Mouse (Mus musculus) erythroblast, embryonic 14.5 days (primary cell): Measurements from ENCODE around the gene Art2b. TPM values are rescaled to one million over a fixed set of nuclear protein-coding genes. Genes with fewer than 3 reads are reported as not detected.
"Not testable (repeated sequence)": the region's sequence is repeated elsewhere in the genome, so short reads cannot be mapped to it uniquely, and the experiment has no call there.

ENCODE experiments used
- H3K27me3 ChIP-seq: 2 replicates; pipeline ENCODE4 v1.6.1; 2012; ENCODE audit warnings: inconsistent platforms; ENCODE audit not compliant: control insufficient read depth
- H3K36me3 ChIP-seq: 2 replicates; pipeline ENCODE4 v1.6.1; 2012; ENCODE audit warnings: mild to moderate bottlenecking, inconsistent platforms; ENCODE audit not compliant: control insufficient read depth
- H3K4me1 ChIP-seq: 2 replicates; pipeline ENCODE4 v1.6.1; 2012; ENCODE audit warnings: inconsistent platforms; ENCODE audit not compliant: control insufficient read depth
- H3K4me3 ChIP-seq: replicated peaks from 2 replicates; pipeline ENCODE3; 2012; ENCODE audit warnings: moderate library complexity, mild to moderate bottlenecking, inconsistent platforms
- H3K9me3 ChIP-seq: 2 replicates; pipeline ENCODE4 v1.6.1; 2012; ENCODE audit warnings: low read length, inconsistent platforms, mixed read lengths; ENCODE audit not compliant: control insufficient read depth
- GATA1 ChIP-seq: IDR thresholded peaks from 2 replicates; pipeline ENCODE4 v1.6.1; 2012; ENCODE audit warnings: low read length, inconsistent platforms, mixed read lengths
- TAL1 ChIP-seq: IDR thresholded peaks from 3 replicates; pipeline ENCODE4 v1.6.1; 2012; ENCODE audit warnings: low read length, inconsistent platforms, mixed read lengths
- polyA plus RNA-seq: library from polyadenylated mRNA; stranded (reverse); fragments of >175 nt; gene quantifications from 2 replicates; pipeline ENCODE4 v1.2.3, GENCODE M21; 2012

Gene Art2b
- polyA plus RNA-seq, result not detected in 2 replicates

DNA sequence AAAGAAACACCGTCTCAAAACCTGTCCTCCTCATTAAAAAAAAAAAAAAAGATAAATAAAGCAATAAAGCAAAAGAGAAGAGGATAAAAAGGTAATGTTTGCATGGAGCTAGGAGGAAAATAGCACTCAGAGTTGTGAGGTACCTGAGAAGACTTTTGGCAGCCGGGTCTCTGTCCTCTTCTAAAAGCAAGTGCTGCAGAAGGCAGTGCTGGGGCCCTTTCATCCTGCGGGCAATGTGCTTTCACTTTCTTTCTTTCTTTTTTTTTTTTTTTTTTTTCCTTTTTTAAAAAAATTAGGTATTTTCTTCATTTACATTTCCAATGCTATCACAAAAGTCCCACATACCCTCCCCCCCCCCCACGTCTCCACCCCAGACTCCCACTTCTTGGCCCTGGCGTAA, at the start of gene Art2b:
Gene Art2b (minus strand): TSS at position 193 of the 400 bp plus-strand sequence.
- Histone ChIP-seq H3K4me1 (no peaks in the 10 kb centered on the region), H3K9me3 (no peaks in the 10 kb centered on the region), H3K27me3 (no peaks in the 10 kb centered on the region), H3K4me3 (no peak within 1 kb of the TSS), H3K36me3 (no peaks in the 10 kb centered on the region)
- no peak for TF ChIP-seq GATA1
- no peak for TF ChIP-seq TAL1

DNA sequence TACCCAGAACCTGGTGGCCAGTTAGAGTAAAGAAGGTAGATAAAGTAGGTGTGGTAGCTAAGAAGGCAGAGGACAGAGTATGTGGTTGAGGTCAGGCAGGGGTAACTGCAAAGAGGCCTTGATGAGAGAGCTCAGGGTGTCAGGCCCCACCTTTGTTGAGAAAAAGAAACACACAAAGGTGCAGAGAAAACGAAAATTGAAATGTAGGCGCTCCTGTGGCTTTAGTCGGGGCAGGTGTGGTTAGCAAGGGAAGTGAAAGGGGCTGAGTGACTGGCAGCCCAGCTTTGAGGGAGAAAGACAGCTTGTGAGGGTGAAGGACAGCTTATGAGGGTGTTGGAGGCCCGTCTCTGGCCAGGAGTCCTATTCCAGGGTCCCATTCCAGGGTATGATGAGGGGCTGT, 49.1 kb upstream of the Art2b start:
- TF ChIP-seq GATA1 (no peak), TAL1 (no peak)
- Histone ChIP-seq H3K9me3 (no peaks in the 10 kb centered on the region), H3K36me3 (no peaks in the 10 kb centered on the region), H3K27me3 (no peaks in the 10 kb centered on the region), H3K4me3 (no peak overlapping the region), H3K4me1 (no peaks in the 10 kb centered on the region)

DNA sequence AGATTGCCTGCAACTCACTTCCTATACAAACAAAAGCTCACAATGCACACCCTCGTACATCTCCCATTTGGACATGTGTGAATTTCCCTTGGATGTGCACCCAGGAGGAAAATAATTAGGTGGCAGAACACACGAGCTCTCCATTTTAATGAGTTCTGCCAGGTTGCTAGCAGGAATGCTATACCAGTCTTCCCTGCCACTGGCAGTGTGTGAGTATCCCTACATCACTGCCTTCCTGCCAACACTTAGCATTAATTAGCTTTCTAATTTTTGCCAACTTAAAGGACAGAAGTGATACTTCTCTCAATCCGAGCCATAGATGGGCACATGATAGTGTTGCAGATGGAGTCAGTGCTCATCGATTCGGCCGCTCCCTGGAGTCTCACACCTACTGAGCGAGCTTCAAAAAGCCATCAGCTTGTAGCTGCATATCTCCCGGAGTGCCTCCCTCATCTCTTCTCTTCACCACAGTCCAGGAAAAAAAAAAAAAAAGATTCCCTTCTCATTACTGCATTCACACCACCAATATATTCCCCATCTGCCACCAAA, 48.3 kb upstream of the Art2b start:
- Histone ChIP-seq H3K27me3 (no peaks in the 10 kb centered on the region), H3K4me3 (no peak overlapping the region), H3K36me3 (no peaks in the 10 kb centered on the region), H3K9me3 (no peaks in the 10 kb centered on the region), H3K4me1 (no peaks in the 10 kb centered on the region)
- TF ChIP-seq GATA1, result no peak
- TF ChIP-seq TAL1, result no peak

DNA sequence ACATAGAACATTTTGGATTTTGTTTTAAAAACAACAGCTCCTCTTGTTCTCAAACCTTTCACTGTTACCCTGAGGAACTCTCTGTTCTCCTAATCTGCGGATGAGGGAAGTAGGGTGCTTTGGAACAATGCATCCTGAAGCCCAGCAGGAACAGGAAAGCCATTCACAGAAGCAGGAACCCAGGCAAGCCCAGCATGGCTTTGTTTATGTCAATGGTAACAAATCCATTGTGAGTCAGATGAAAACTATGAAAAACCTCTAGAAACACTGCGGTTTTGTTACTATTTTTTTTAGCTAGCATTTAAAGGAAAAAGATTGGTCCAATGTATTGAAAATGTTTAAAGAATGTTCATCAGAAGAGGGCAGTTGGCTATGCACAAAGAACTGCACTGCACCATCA, 43.1 kb upstream of the Art2b start:
- Histone ChIP-seq H3K4me3 (no peak overlapping the region), H3K36me3 (no peaks in the 10 kb centered on the region), H3K9me3 (no peaks in the 10 kb centered on the region), H3K4me1 (no peaks in the 10 kb centered on the region), H3K27me3 (no peaks in the 10 kb centered on the region)
- no peak for TF ChIP-seq GATA1
- TF ChIP-seq TAL1, result no peak

DNA sequence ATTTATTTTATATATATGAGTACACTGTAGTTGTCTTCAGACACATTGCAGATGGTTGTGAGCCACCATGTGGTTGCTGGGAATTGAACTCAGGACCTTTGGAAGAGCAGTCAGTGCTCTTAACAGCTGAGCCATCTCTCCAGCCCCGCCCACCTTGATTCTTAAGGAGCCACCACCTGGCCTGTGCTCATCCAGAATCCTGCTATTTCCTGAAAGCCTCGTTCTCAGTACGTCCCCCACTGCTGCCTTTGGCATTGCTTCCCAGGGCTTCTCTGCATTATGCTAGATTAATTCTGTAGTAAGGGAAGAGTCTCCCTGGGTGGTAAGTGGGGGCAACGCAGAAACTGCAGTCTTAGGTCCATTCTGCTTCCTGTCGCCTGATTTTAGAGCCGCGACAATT, 41.8 kb upstream of the Art2b start:
- H3K4me1 ChIP-seq, H3K4me3 ChIP-seq, H3K36me3 ChIP-seq, H3K27me3 ChIP-seq, H3K9me3 ChIP-seq: not testable (repeated sequence)

DNA sequence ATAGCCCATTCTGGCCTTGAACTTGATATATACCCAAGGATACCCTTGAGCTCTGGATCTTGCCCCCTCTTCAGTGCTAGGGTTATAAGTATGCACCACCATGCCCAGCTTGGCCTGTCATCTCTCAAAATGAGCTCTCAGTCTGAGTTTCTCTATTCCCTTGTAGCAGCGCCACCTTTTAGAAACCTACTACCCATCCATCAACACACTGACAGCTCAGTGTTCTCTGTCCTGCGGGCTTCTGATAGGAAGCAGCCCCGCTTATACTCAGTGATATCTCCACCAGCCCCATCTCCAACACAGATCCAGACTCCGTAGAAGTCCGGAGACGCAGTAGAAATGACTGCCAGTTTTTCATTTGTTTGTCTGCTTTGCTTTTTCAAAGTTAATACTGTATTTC, 38.9 kb upstream of the Art2b start:
- TF ChIP-seq GATA1, result no peak
- TF ChIP-seq TAL1, result no peak
- no peak overlapping the region for H3K4me3 ChIP-seq
- peaks cover 3% of the 10 kb centered on the region for H3K27me3 ChIP-seq
- H3K4me1 ChIP-seq, result peaks cover 4% of the 10 kb centered on the region
- no peaks in the 10 kb centered on the region for H3K9me3 ChIP-seq
- no peaks in the 10 kb centered on the region for H3K36me3 ChIP-seq

DNA sequence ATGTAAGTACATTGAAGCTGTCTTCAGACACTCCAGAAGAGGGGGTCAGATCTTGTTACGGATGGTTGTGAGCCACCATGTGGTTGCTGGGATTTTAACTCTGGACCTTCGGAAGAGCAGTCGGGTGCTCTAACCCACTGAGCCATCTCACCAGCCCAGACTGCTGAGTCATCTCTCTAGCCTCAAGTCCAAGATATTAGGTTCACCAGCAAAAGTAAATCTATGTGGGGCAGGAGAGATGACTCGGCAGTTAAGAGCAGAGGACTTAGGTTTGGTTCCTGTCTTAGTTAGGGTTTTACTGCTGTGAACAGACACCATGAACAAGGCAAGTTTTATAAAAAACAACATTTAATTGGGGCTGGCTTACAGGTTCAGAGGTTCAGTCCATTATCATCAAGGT, 36.5 kb upstream of the Art2b start:
- not testable (repeated sequence) for H3K4me1 ChIP-seq, H3K9me3 ChIP-seq, H3K4me3 ChIP-seq, H3K27me3 ChIP-seq, H3K36me3 ChIP-seq

DNA sequence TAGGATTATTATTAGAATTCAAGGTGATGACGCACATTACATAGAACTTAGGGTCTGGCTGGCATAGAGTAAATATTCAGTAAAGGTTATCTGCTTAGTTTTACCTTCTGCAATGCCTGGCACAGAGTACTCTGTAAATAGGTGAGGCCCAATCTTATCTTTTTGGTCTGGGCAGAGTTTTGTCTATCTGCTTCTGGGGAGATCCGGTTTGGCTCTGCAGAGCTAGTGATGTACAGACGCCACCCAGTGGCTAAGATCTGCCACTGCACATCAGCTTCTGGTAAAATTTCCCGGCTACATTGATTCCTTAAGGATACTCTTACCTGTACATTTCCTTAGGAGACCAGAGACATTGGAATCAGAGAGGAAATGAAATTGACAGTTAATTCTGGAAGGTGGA, 35.0 kb upstream of the Art2b start:
- Histone ChIP-seq H3K9me3 (no peaks in the 10 kb centered on the region), H3K27me3 (peaks cover 3% of the 10 kb centered on the region), H3K4me1 (peaks cover 4% of the 10 kb centered on the region), H3K36me3 (no peaks in the 10 kb centered on the region), H3K4me3 (no peak overlapping the region)
- TF ChIP-seq TAL1, result no peak
- TF ChIP-seq GATA1, result no peak

DNA sequence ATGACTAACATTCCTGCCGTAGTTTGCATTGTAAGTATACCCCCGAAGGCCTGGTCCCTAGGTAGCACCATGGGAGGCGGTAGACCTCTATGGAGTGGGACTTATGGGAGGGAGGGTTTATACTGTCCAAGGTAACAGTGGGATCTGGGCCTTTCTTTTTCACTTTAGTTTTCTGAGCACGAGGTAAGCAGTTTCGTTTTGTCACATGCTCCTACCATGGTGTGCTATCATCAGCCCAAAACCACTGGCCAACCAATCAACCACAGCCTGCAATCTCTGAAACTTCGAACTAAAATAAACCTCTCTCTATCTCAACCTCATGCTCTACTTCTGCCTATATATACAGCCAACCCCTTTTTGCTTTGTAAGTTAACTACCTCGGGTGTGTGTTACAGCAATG, 32.9 kb upstream of the Art2b start:
- no peak for TF ChIP-seq TAL1
- no peak for TF ChIP-seq GATA1
- Histone ChIP-seq H3K36me3 (no peaks in the 10 kb centered on the region), H3K27me3 (peaks cover 3% of the 10 kb centered on the region), H3K4me3 (no peak overlapping the region), H3K4me1 (peaks cover 4% of the 10 kb centered on the region), H3K9me3 (no peaks in the 10 kb centered on the region)

DNA sequence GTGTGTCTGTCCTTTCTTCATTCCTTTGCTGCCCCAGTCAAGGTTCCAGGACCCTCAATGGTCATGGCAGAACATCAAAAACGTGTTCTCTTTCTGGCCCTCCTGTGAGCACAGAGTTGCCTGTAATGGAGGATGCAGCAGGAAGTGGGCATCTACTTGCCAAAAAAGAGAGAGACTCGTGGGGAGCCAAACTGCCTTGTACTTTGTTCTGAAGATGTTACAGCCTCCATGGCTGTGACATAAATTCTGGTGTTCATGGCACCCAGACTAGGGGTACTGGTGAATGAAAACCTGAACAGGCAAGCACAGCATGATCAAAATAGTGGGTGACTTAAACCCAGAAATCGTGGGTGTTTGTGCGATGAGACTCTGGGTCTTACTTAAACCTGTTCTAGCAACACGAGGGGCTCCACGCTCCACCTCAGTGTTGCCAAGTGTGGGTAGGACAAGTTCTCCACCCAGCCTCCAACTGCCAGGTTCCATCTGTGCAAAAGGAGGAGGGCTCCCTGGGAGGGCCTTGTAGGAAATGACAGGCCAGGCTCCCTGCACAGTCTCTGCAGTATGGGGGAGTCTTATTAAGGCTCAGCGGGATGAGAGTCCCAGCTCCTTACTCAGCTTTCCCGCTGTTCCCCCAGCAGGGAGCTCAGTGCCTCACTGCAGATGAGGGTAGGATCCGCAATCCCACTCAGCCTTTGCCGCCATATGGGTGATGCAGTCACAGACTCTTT, 32.2 kb upstream of the Art2b start:
- H3K27me3 ChIP-seq, result no peaks in the 10 kb centered on the region
- H3K9me3 ChIP-seq, result no peaks in the 10 kb centered on the region
- H3K4me3 ChIP-seq, result no peak overlapping the region
- peaks cover 4% of the 10 kb centered on the region for H3K4me1 ChIP-seq
- no peak for TF ChIP-seq GATA1
- no peak for TF ChIP-seq TAL1
- no peaks in the 10 kb centered on the region for H3K36me3 ChIP-seq
